Mouse (Mus musculus) kidney, adult 8-10 months (tissue): ENCODE measurements around the gene Man2a2.
"Not testable (repeated sequence)": the region's sequence is repeated elsewhere in the genome, so short reads cannot be mapped to it uniquely, and the experiment has no call there.

ENCODE experiments used
- DNase-seq, 2 experiments: peaks; one replicate each; pipeline ENCODE4 v3.0.0; 2022

The Man2a2 gene

DNA sequence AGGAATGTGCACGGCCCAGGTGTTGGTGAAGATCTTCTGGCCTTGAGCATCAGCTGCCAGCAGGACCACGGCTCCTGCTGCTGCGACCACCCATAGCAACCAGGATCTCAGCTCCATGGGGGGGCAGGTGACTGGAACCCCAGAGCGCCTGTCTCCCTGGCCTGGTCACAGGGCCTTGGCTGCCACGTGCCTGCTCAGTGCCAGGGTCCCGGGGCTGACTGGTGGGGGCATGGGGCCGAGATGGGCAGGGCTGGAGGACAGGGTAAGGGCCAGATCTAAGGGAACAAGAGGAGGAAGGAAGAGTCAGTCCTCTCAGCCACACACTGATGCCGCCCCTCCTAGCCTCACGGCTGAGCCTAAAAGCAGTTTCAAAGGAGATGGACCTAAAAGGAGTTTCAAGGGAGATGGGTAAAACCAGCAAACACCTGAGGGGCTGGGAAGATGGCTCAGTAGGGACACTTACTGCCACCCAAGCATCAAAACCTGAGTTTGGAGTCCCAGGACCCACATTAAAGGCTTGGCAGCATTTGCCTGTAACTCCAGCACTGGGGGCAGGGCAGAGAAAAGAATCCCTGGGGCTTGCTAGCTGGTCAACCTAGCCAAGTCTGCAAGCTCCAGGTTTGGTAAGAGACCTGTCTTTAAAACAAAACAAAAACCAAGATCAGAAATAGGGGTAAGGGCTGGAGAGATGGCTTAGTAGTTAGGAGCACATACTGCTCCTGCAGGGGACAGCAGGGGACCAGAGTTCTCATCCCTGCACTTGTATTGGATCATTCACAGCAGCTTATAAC, 27.7 kb upstream of the Man2a2 start:
- DNase-seq = no peak

DNA sequence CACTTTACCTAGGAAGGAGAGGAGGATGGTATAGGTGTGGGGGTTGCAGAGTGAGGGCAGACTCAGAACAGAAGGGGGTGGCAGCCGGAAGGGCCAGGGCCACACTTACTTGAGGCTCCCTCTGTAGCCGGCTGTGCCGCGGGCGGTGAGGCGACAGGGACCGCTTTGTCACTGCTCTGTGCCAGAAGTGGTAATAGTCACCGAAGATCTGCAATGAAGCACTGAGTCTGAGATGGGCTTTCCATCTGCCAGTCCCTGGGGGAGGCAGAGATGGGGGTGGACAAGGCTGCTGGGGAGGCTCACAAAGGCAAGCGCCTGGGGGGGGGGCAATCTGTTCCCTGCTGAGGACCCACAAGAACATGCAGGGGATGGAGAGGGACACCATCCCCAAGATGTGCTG, 26.8 kb upstream of the Man2a2 start:
- DNase-seq = no peak

DNA sequence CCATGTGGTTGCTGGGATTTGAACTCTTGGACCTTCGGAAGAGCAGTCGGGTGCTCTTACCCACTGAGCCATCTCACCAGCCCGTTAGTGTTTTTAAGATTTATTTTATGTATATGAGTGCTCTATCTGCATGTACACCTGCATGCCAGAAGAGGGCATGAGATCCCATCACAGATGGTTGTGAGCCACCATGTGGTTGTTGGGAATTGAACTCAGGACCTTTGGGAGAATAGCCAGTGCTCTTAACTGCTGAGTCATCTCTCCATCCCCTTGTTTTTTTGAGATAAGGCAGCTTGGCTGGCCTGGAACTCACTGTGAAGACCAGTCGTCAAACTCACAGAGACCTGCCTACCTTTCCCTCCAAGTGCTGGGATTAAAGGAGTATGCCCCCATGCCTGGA, 25.3 kb upstream of the Man2a2 start:
- not testable (repeated sequence) for DNase-seq

DNA sequence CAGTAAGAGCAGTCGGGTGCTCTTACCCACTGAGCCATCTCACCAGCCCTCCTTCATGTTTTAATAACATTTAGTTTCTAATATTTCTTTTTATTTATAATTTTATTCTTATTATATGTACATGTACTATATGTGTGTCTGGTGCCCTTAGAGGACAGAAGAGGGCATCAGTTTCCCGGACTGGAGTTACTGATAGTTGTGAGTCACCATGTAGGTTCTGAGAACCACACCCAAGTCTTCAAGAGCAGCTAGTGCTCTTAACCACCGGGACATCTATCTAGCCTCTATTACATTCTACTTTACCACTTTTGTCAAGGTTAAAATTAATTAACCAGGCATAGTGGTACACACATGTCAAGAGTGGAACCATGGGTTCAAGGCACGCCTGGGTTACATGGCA, 23.4 kb upstream of the Man2a2 start:
- no peak for DNase-seq

DNA sequence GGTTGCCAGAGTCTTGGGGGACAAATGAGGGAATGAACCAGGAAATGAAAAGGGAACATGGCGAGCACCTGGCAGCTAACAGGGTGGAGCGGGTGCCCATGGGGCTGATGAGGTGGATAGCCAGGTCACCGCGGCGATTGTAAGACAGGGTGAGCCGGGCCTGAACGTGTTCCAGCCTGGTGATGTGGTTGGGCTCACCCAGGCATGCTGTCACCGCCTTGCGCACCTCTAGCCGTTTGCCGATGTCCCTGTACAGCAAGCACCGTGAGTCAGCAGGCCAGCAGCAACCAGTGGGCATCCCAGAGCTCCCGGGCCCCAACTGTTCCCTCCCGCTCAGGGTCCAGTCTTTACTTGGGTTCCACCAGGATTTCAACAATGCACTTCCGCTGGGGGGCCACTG, 20.9 kb upstream of the Man2a2 start:
- DNase-seq = no peak

DNA sequence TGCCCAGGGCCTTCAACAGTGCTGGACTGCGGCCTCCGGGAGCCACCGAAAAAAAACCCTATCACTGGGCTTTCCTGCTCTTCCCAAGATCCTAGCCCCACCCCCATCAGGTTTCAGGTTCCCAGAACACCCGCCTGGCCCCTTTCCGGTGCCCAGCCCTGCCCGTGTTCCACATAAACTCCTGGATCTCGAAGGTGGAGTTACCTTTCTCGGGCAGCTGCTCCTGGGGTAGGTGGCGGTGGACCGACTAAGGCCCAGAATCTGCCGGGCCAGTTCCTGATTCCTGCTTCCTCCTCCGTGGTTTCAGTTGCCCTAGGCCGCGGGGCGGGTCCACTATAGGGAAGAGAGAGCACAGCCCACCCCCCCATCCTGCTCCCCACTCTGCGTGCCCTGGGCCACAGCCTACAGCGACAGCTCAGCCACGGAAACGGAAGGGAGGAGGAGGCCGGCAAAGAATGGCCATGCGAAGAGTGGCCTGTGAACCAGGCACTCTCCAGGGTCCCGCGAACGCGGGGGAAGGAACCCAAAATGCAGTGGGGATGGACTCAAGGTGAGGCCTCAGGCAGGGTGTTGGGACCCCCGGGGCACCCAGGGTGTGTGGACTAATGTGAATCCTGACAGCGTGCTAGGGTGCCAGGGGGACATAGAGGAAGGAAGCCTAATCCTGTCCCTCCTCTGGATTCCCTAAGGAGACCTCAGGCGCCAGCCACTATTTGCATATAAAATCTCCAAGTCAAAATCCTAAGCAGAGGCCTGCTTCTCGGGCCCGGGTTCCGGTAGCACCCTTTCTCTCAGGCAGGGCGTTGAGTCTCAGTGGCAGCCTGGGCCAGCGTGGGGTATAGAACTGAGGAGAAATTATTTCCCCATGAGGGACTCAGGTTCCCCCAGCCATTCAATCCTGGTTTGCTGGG, 16.7 kb upstream of the Man2a2 start, which contains the start of gene Fes:
Fes (minus strand) TSS at position 314 of the 911 bp plus-strand sequence.
- peak; percentile 59 for DNase-seq

DNA sequence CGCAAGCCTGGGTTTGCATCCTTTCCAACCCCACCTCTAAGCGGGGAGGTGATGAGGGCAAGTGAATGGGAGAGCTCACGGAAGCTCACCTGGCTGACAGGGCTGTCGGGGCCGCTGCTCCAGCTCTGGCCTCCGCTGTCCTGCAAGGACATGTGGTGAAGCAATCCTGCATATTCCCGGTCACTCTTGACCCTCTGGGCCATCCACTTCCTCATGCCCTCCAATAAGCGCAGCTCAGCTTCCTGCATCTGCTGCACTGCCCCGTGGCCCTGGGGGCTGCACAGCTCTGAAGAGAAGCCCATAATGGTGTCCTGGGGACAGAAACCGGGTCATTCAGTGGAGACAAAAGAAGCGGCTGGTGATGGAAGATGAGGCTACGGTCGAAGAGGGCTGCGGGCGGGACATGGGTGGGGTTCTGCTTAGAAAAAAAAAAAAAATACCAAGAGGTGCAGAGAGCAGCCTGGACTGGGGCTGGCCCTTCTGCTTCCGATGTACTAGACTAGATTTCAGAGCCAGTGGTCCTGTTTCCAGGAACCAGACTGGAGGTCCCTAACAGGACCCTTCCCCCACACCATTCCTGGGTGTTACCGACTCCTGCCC, 16.0 kb upstream of the Man2a2 start:
- DNase-seq = no peak

DNA sequence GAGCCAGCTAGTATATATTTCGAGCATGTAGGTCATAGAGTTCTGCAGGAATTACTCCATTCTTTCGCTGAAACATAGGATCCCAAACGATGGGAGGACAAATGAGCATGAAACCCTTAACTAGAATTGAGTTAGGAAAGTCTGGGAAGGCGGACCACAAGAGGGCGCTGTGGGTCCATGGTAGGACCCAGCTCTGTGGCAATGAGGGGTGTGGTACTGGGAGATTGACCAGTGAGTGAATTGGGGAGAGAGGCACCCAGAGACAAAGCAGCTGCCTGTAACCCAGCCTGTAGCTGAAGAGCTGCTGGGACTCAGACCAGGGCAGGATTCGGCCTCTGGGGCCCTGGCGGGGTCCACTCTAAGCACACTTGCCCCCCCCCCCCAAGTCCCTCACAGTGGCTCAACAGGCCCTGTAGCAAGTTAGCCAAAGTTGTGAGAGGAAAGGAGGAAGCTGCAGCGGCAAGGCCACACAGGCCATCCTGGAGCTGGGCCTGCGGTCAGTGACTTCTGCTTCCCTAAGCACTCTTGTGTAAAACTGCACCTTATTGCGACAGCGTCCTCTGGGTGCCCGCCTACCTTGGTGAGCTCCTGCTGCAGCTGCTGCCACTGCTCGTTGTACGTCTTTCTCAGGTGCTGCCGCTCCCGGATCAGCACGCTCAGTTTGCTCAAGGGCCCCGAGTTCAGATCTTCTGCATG, 15.2 kb upstream of the Man2a2 start:
- DNase-seq = peak; percentile 75 to 91

DNA sequence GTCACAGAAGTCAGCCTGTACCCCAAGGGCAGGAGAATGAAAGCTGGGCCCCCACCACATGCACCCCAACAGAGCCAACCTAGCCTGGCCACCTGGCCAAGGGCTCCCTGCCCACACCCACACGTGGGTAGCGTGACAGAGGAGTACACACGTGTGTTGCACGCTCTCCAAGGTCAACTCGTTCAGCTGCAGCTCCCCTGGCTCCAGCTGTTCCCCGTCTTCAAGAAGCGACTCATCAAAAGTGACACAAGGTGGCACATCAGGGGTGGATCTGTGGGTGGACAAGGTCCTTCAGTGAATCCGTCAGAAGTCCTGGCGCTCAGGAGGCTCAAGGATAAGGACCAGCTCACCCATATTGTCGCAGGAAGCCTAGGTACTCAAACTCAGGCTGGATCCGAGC, 11.7 kb upstream of the Man2a2 start:
- DNase-seq = no peak

DNA sequence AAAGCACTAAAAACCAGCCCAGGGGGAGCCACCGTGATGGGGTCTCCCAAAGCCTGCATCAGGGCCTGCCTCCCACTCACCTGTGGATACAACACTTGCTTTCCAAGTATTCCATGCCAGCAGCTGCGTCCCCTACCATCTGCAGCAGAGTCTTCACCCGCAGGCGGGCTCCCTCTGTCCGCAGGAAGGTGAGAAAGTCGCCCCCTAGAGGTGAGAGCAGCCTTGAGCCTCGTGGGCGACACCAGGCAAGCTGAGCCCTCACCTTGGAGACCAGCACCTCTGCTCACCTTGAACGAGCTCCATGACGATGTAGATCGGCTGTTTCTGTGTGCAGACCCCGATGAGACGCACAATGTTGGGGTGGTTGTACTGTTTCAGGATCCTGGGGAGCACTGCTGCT, 8.4 kb upstream of the Man2a2 start:
- DNase-seq = peak in 1 of 2 experiments; percentile 39

DNA sequence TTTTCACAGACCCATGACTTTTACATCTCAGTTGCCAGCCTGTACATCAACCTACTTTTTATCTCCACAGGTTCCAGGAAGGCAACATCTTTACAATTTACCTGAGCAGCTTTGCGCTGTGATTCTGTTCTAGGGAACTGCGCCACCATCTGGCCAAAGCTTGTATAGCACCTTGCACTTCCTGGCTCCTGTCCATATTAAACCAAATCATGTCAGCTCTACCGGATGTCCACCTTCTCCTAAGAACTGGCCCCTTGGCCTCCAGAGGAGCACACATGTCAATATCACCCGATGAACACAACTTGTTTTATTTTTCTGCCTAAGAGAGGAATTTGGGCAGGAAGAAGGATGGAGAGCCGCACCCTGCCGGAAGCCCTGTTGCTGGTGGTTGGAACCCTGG, 6.3 kb upstream of the Man2a2 start:
- DNase-seq = peak; percentile 60 to 87

DNA sequence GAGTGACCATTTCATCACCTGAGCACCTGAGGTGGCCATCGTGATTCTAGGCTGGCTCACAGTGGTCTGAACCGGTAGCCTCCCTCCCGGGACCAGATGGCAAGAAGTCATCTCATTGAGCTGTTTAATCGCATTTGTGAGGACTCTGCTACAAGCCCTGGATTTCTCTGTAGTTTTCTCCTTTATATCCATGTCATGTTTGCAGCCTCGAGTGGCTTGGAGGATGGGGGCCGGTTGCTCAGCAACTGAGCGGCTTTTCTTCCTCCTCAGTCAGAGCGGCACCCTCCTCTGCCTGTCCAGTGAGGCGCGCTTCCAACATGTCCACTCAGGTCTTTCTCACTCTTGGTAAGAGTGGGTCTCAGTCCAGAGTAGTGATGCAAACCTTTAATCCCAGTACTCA, 5.0 kb upstream of the Man2a2 start:
- DNase-seq = no peak

DNA sequence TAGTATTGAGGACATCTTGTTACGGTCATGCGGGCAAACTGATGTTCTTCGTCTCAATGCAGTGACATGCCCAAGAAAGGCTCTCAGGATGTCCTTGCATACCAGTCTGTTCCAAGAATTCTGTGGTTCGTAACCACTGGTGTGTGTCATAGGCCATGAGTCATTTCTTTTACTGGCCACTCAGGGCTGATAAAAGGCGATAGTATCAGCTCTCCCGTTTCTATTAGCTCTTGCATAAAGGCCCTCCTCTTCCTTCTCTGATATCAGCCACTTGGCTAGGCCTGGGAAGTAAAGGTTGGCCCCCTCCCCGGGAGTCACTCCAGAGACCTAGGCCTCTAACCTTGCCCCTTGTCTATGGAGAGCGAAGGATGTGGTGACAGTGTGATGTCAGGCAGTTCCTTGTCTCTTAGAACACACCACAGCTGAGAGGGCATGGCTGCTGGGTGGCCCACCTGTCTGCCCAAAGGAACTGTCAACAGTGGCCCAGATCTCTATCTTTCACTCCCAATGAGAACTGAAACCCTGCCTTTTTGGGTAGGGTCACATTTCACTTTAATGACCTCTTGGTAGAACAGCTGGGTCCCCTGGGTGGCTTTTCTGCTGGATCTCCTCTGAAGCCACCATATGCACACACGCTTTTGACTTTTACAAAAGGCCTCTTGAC, 4.3 kb upstream of the Man2a2 start:
- DNase-seq = no peak

DNA sequence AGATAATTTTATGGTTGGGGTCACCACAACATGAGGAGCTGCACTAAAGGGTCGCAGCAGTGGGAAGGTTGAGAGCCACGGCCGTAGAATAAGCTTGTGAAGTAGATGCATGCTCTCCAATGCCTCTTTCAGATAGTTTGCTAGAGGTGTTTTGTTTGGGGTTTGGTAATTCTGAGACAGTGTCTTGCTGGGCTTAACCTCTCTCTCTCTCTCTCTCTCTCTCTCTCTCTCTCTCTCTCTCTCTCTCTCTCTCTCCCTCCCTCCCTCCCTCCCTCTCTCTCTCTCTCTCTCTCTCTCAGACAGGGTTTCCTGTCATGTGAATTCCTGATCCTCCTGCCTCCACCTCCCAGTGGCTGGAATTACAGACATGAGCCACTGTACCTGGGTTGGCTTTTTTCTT, 3.6 kb upstream of the Man2a2 start:
- DNase-seq = no peak

DNA sequence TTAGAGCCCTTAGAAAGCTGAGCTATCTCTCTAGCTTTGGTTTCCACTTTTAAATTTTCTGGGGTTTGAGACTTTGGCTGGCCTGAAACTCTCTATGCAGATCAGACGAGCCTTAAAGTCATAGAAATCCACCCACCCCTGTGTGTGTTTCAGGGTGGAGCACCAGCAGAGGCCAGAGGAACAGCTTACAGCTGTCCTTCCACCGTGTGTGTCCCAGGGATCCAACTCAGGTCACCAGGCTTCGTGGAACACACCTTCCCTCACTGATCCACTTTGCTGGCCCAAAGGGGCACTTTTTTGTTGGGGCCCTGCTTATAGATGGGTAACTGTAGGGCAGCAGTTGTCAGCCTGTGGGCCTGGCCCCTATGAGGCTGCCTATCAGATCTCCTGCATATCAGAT, 3.1 kb upstream of the Man2a2 start:
- DNase-seq = no peak

DNA sequence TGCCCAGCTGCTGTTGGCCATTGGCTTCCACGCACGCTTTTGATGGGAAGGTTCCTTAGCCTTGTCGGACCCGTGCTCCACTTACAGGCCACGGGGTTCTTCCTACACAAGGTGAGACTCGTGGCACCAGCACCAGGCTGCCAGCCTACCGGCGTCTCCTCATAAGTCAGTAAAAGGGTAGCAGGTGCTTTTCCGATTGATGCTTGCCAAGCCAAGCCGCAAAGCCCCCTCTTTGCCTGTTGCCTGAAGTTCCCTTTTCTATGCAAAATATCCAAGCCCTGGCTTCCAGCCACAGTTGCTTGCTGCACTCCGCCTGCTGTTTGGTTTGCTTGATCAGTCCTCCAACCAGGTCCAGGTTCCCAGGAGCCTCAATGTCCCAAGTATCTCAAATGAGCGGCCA, 2.7 kb upstream of the Man2a2 start:
- DNase-seq = no peak

DNA sequence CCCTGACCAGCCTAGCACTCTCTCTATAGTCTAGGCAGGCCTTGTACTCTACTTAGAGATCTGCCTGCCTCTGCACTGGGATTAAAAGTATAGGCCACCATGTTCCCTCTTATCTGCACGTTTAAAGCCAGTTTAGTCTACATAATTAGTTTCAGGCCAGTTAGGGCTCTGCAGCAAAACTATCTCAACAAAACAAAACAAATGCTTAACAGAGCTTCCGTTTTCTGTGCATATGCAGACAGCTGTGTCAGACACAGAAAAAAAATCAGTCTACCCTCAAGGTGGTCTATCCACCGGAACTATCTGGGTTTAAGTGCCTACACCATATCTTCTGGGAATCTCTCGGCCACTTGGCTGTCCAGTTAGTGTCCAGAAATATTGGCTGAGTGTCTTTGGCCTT, 2.2 kb upstream of the Man2a2 start:
- no peak for DNase-seq

DNA sequence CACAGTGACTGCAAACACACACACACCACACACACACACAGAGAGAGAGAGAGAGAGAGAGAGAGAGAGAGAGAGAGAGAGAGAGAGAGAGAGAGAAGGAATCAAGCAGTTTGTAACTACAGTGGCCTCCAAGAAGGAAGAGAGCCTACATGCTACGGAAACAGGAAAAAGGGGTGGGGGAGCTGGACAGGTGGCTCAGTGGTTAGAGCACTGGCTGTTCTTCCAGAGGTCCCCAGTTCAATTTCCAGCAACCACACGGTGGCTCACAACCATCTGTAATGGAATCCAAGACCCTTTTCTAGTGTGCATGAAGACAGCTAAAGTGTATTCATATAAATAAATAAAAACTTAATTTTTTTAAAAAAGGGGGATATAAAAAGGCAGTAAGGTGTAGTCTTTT, 1.5 kb upstream of the Man2a2 start:
- DNase-seq = no peak

DNA sequence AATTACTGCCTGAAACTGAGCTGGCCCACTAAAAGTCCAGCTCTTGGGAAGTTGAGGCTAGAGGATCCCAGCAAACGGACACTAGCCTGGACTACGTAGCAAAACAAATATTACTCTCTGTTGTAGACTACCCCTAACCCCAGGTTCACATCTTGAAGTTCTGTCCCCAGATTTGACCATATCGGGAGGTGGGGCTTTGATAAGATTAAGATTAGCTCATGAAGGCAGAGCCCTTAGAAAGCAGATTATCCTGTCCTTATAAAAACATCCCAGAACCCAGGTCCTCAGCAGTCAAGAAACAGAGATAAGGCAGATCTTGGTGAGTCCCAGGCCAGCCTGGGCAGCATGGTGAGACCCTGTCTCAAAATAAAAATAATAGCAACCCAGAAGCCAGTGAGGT, 991 bp upstream of the Man2a2 start:
- DNase-seq = no peak

DNA sequence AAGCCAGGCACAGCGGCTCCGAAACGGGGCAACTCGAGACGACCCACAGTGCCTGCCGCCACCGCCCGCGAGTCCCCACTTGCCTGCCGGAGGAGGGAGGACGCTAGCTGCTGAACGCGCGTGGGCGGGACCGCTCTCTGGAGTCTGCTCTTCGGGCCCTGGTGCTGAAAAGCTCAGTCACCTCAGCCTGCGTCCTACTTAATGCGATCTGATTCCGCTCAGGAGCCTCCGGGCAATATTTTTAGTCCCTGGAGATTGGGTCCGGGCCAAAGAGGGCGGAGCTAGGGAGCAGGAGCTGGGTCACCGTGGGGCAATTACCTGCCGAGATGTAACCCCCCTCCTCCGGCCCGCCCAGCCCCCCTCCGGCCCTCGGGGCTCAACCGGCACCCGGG, 530 bp downstream of the Man2a2 start:
- DNase-seq = peak; percentile 80 to 82

DNA sequence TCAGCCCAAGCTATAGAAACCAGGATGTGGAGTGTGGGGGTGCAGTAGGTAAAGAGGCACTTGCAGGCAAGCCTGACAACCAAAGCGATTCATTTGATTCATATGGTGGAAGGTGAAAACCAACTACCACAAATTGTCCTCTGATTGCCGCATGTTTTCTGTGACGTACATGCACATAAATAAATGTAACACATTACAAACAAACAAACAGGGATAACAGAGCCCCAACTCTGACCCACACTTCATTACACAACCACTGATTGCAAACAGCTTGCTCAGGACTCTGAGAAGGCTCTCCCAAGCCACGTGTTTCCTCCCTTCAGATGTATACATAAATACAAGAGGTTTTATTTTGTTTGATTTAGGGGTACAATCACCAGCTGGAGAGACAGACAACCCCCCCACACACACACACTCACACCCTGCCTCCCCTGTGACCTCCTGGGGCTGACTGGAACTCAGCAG, 1.2 kb downstream of the Man2a2 start:
- DNase-seq = no peak

DNA sequence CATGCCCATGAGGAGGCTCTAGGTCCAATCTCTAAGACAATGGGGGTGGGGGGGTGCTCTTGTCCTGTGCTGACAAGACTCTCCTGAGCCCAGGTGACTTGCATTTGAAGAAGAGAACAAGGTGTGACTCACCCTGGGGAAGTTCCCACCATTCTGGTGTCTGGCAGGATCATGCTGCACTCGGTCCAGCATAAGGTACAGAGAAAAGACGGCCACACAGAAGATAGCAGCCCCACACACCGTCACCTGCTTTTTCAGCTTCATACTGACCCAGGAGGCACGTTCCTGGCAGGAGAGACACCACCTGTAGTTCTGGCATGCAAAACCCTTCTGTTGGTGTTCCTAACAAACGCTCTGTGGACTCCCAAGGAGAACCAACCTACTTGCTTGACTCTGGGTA, 1.7 kb downstream of the Man2a2 start:
- no peak for DNase-seq
